Mouse (Mus musculus): Measurements from ENCODE around the gene Ltbp3.
A peak's percentile ranks its signal among the peaks of the same experiment; 100 is the strongest.

Ltbp3 gene

GRCm38 (mm10) chr19:5794771-5795576, 54.3 kb downstream of the Ltbp3 start:
- DNase-seq = no peak

DNA sequence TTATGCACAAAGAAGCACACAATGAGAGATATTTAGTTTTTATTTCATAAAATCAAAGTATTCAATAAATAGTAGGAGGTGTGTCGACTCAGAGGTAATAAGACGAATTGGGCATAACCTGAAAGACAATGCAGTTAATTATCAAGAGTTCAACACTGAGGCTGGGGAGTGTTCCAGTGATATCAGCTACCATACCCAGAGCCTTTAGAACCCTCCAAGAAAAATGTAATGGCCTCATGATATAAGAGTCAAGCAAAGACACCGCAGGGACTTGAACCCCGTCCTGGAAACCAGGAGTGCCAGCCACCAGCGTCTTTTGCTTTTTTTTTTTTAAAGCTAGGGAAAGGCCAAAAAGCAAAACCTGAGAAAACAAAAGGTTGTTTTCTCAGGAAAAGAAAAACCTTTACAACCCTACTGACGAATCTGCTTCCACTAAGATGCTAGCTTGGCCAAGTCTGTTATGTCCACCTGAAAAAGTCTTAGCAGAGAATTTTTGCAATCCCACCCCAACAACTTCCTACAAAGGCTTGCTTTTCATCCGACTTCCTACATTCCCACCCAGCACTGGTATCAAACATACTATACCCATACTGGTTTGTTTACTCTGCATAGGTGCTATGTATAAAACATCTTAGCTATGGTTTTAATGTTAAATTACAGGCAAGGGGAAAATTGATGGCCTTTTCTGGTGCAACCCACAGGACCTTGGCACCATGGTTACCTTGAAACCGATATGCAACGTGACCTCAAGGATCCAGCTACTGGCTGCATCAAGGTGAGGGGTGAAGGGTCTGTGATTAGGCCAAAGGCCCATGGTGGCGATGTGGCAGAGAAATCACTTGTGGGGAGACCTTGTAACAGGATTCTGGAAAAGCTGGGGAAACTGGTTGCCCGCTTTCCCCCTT, 55.2 kb downstream of the Ltbp3 start:
- no peak for DNase-seq

DNA sequence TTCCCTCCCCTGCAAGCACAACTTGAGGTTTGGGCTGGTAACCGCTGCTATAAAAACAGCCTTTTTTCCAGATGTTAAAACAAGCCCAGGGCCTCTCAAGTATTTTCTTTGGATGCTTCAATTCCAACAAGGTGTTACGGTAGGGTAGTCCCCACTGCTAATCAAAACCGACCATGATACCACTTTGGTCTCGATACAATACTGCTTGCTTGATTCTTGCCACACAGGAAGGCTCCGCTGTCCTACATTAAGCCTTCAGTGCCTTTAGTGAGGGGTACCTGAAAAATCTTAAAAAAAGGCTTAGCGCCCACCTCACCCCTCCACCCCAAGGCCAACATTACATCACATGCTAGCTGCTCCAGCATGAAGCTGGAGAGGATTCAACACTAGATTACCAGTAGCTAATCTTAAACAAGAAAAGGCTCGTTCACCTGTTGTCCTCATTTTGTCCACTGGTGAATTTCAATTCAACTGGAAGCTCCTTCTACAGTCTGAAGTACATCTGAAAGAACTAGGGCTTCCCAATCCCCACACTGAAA, 55.9 kb downstream of the Ltbp3 start:
- DNase-seq = no peak

- DNase-seq = no peak
These were observed 56.8 kb downstream of the Ltbp3 start for GRCm38 (mm10) chr19:5797381-5798111.

DNA sequence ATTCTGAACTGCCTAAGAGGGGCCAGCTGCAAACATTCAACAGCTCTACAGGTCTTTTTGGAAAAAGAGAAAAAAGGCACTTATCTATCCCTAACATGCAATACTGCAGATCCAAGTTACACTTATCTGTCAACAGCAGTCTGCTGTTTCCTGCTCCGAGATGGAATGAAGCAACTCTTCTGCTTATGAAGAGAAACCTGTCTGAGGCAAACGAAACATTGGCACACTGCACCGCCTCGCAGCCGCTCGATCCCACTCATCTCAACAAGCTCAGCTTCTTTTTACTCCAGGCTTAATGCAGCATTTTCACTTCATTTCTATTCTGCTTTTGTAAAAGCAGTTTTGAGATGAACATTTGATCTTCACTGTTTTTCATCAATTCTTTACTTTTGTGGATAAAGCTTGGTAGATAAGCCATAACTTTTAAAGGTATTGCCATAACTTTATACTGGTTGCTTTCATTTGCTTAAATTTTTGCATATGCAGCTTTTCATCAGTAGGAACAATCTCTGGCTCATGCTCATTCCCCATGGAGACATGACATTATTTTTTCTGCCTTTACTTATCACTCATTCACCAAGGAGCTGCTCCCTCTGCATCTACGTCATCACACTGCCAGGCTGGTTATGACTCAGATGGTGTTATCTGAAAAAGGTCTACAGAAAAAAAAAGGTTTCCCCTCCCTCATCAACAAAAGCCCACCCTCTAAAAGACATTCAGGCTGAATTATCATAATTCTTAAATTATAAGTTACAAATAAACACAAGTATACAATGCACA, 58.2 kb downstream of the Ltbp3 start:
- no peak for DNase-seq

GRCm38 (mm10) chr19:5799566-5800349, 59.1 kb downstream of the Ltbp3 start:
- DNase-seq = no peak

GRCm38 (mm10) chr19:5800350-5800631, 59.6 kb downstream of the Ltbp3 start:
- DNase-seq = no peak

- DNase-seq = no peak
These were observed 60.1 kb downstream of the Ltbp3 start for GRCm38 (mm10) chr19:5800632-5801431.

DNA sequence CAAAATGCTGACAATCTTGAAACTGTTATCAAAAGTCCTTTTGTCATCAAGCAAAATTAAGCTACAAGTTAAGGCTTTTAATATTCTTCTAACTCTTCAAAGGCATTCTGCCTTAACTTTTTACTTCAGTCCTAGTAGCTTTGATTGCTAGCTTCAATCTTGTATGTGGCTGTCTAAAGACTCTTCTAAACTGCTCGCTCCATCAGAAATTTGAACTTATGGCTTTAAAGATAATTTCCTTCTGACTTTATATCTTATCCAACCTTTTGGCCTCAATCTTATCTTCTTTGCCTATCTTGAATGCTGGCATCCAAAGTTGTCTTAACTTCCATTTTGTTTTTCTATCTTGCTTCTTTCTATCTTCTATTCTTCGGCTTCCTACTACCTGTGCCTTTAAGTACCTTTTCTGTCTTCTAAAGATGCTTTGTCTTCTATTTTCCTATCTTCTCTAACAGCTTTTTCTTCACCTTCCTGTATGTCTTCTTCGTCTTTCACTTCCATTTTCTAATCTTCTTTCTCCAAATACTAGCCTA, 60.8 kb downstream of the Ltbp3 start:
- DNase-seq = no peak

DNA sequence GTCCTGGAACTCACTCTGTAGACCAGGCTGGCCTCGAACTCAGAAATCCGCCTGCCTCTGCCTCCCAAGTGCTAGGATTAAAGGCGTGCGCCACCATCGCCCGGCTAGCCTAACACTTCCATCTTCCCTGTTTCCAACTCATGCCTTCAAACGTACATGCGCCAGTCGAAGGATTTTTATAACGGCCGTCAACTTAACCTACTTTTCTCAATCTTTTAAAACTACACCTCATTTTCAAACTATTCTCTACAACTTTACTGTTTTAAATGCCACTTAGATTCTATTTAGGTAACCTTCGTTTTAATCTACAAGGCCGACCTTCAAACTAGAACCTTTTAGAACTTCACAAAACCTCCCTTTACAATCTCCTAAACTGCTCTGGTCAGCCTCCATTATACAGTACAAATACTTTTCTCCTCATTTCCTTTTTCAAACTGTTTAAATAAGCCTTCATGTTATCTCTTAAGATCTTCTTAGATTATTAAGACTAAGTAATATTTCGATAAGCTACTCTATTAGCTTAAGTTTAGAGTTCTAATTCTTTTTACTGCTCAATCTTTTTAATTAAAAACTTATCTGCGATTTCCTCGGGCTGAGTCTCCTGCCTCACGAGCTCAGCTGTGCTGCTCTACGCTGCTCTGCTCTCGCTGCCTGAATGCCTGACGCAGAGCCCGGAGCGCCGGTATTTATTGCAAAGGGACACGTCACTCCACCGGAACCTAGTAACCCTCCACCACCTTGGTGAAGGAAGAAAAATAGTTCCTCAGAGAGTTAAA, 61.5 kb downstream of the Ltbp3 start:
- peak; percentile 93 for DNase-seq

DNA sequence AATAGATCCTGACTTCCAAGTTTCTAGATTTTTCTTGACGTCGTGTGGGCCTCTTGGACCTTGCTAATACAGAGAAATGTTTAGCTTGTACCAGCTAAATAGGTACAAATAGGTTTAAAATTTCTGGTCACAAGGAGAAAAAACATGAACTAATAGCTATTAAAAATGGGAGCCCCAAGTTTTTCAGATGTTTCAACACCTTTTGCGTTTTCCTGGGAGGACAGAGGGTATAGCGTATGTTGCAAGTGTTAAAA, 62.0 kb downstream of the Ltbp3 start:
- no peak for DNase-seq

- peak; percentile 98 for DNase-seq
These were observed 62.6 kb downstream of the Ltbp3 start for GRCm38 (mm10) chr19:5803041-5803880.

DNA sequence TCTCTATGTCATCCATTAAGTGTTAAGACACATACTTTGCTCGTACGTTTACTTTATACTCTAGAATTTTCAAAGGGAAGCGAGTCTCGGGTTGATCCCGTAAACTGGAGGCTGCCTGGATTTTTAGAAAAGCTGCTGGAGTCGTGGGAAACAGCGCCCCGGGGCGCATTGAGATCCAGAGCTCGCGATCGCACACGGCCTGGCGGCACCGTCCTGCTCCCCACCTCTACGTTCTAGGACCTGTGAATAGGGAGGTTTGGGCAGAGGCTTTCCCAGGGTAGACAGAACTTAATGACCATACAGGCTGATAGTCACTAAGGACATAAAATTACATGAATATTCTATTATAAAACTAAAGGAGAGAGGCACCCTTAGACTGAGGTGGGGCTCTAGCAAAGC, 63.2 kb downstream of the Ltbp3 start:
- no peak for DNase-seq

- DNase-seq = no peak
These were observed 63.7 kb downstream of the Ltbp3 start for GRCm38 (mm10) chr19:5804371-5804899.

DNA sequence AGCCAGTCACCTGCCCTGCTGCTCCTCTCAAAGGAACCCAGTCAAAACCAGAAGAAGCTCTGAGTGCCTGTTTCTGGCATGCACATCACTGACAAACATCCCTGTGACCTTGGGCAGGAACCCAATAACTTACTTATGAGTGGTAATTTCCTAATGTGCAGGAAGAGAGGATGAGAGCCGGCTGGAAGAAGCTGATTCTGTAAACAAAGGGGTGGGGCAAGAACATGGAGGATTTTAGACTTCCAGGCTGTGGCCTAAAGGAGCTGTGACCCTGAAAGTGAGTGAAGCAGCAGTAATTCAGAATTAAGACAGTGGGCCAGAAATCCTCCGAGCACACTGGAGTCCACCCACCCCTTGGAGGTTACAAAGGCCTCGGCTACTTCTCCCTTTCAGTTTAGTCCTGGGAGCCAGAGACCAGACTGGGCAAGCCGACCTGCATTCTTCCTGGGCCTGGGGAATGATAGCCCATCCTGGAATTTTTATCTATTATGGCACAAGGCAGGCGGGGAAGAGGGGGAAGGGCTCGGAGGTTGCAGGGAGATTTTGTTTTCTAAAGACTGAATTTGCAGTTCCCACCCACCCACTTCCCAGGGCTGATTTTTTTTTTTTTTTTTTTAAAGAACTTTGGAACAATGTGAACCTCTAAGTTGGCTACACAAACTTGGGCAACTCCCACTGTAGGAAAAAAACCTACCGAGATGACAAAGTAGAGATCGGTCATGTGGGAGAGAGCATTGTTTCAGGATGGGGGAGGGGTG, 65.5 kb downstream of the Ltbp3 start:
- peak; percentile 71 for DNase-seq

- no peak for DNase-seq
These were observed 66.1 kb downstream of the Ltbp3 start for GRCm38 (mm10) chr19:5806809-5807205.

DNA sequence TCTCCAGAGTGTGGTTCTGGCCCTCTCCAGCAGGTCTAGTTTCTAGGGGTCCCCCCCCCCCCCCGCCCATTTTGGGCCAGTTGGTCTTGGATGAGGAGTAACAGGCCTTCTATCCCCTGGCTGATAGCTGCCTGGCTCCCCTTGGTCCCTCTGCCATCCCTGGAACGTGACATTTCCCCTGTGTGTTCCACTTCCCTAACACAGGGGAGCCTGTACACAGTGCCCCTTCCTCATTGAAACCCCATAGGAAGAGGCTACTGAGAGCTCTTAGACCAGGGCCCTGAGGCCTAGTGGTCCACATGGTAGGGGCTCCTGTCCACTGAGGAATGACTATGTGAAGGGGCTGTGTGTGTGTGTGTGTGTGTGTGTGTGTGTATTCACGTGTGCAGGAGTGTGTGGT, 67.0 kb downstream of the Ltbp3 start:
- DNase-seq = no peak

Measured in kidney, adult 11 months (tissue).